20 mouse cellular contexts compared by ENCODE assay signal in genomic region chr13:9684153-9684923, GRCm38 (mm10).
A peak's percentile ranks its signal among the peaks of the same experiment; 100 is the strongest.
DNase-seq lines count a peak whose midpoint lies in the region; ATAC-seq and TF ChIP-seq lines count a peak whose summit lies in the region.
"Had no signal": no experiment of that assay in that cellular context is flagged by ENCODE, and none has a peak within 500 bp of the region (broad histone marks: within the 10 kb centered on the region; RNA-seq: fewer than 3 reads in every experiment).

No protein-coding gene starts in this region.

- H3K4me1 ChIP-seq in heart, embryonic 12.5 days (replicated peaks) = no peaks in the 10 kb centered on the region
- H3K4me1 ChIP-seq in testis, adult 2 months (ENCODE audit: control insufficient read depth, insufficient read depth, low read length) = peaks cover 3% of the 10 kb centered on the region; the same call in 1 of the 2 replicates
- H3K4me1 ChIP-seq in kidney, embryonic 15.5 days = no peaks in the 10 kb centered on the region
- H3K4me1 ChIP-seq: embryonic facial prominence, embryonic 12.5 days; liver, embryonic 13.5 days; midbrain, embryonic 12.5 days; neural tube, embryonic 12.5 days had no signal

- TF ChIP-seq POLR2A in testis, adult 2 months (IDR thresholded peaks at IDR 0.05; ENCODE audit: control insufficient read depth, low read depth, low read length) = peak; percentile 69; the same call in 1 of the 2 replicates

- H3K27ac ChIP-seq in heart, embryonic 12.5 days (ENCODE audit: poor library complexity, severe bottlenecking) = no peak overlapping the region
- H3K27ac ChIP-seq in testis, adult 2 months (ENCODE audit: control insufficient read depth, insufficient read depth, low read depth, low read length) = peak overlapping the region; percentile 88
- H3K27ac ChIP-seq in kidney, embryonic 15.5 days = no peak overlapping the region
- H3K27ac ChIP-seq: embryonic facial prominence, embryonic 12.5 days; liver, embryonic 13.5 days; midbrain, embryonic 12.5 days; neural tube, embryonic 12.5 days had no signal

- no peaks in the 10 kb centered on the region for H3K27me3 ChIP-seq in heart, embryonic 12.5 days (replicated peaks)
- H3K27me3 ChIP-seq in testis, adult 2 months (ENCODE audit: control insufficient read depth, insufficient read depth, low read length) = no peaks in the 10 kb centered on the region
- H3K27me3 ChIP-seq in kidney, embryonic 15.5 days = no peaks in the 10 kb centered on the region
- H3K27me3 ChIP-seq: embryonic facial prominence, embryonic 12.5 days; liver, embryonic 13.5 days; midbrain, embryonic 12.5 days; neural tube, embryonic 12.5 days had no signal

- peak; percentile 62 for DNase-seq in heart, adult 11 months
- no peak for DNase-seq in testis, postnatal 14 days (ENCODE audit: low spot score)
- peak; percentile 54 to 62 for DNase-seq in cerebellum, postnatal 36 days
- DNase-seq in embryo, embryonic 10.5 days (ENCODE audit: low spot score) = no peak
- no peak for DNase-seq in gastrocnemius, postnatal 4 days (ENCODE audit: low spot score in 2 of 2)
- DNase-seq: adrenal gland, postnatal 25 days; heart, adult 18-20 months; kidney, adult 9 months; liver, embryonic 13.5 days; lung, postnatal 10 days; right cerebral cortex, postnatal 25 days; thymus, adult 18-20 months had no signal

- H3K36me3 ChIP-seq in heart, embryonic 12.5 days = peaks cover 74% of the 10 kb centered on the region
- H3K36me3 ChIP-seq in testis, adult 2 months (ENCODE audit: control insufficient read depth, insufficient read depth, low read length) = peaks cover 2% of the 10 kb centered on the region
- H3K36me3 ChIP-seq in kidney, embryonic 15.5 days = peaks cover 76% of the 10 kb centered on the region

- H3K9ac ChIP-seq in heart, embryonic 12.5 days = no peak overlapping the region
- H3K9ac ChIP-seq in kidney, embryonic 15.5 days = no peak overlapping the region
- H3K9ac ChIP-seq: embryonic facial prominence, embryonic 12.5 days; liver, embryonic 13.5 days; midbrain, embryonic 12.5 days; neural tube, embryonic 12.5 days had no signal

- H3K4me2 ChIP-seq in heart, embryonic 12.5 days = no peak overlapping the region
- H3K4me2 ChIP-seq in kidney, embryonic 15.5 days = no peak overlapping the region
- H3K4me2 ChIP-seq: embryonic facial prominence, embryonic 12.5 days; liver, embryonic 13.5 days; midbrain, embryonic 12.5 days; neural tube, embryonic 12.5 days had no signal

- ATAC-seq in heart, embryonic 12.5 days (ENCODE audit: insufficient number of reproducible peaks, low FRiP score) = no peak
- no peak for ATAC-seq in kidney, embryonic 15.5 days (replicated peaks; ENCODE audit: low FRiP score)
- ATAC-seq: activated CD4-positive, CD25-positive, alpha-beta regulatory T cell, adult 4 months; hindbrain, embryonic 16.5 days had no signal

- no peak overlapping the region for H3K4me3 ChIP-seq in heart, embryonic 12.5 days
- peak overlapping the region; percentile 89 for H3K4me3 ChIP-seq in testis, adult 2 months (ENCODE audit: control insufficient read depth, low read depth, low read length)
- no peak overlapping the region for H3K4me3 ChIP-seq in kidney, embryonic 15.5 days (replicated peaks)
- H3K4me3 ChIP-seq: embryonic facial prominence, embryonic 12.5 days; liver, embryonic 13.5 days; midbrain, embryonic 12.5 days; neural tube, embryonic 12.5 days had no signal

- no peaks in the 10 kb centered on the region for H3K9me3 ChIP-seq in heart, embryonic 12.5 days (replicated peaks)
- no peaks in the 10 kb centered on the region for H3K9me3 ChIP-seq in kidney, embryonic 15.5 days (replicated peaks)
- H3K9me3 ChIP-seq: embryonic facial prominence, embryonic 12.5 days; liver, embryonic 13.5 days; midbrain, embryonic 12.5 days; neural tube, embryonic 12.5 days had no signal

- WGBS in heart, embryonic 12.5 days = 89% methylated on average over 11 of the region's 11 CpGs
- 93% methylated on average over 11 of the region's 11 CpGs for WGBS in kidney, embryonic 15.5 days

- TF ChIP-seq CTCF in testis, adult 2 months (IDR thresholded peaks at IDR 0.05; ENCODE audit: control insufficient read depth, insufficient read depth, insufficient replicate concordance, low read depth, low read length) = no peak

Comparison
In these comparisons a context has a peak if more than half of its experiments do, and no peak if none do; other contexts are left out.
1. DNase-seq: peak in heart, adult 11 months (single experiment) and cerebellum, postnatal 36 days (2 of 2); none in testis, postnatal 14 days (single experiment), embryo, embryonic 10.5 days (single experiment) and gastrocnemius, postnatal 4 days (0 of 2).